Mouse (Mus musculus): Measurements from ENCODE around the gene Creb3l2. TPM values are rescaled to one million over a fixed set of nuclear protein-coding genes. Genes with fewer than 3 reads are reported as not detected.

Creb3l2 gene
- polyA plus RNA-seq, 1 experiment, result 6.6 TPM

DNA sequence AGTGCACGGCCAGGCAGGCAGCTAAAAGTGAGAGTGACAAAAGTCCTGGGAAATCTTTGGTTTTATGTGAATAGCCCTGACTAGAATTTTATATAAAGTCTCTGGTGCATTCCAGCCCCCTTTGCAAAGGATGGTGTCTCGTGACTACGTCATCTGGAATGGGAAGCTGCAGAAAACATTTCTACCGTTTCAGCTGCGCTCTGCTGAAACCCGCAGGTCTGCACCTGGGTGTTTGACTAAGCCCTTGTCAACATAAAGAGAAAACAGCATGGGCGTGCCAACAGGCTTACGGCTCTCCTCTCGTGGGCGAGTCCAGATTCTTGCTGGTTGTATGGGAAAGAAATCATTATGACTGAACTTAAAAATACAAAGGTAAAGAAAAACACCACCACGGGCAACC is 13.9 kb downstream of the Creb3l2 start:
- H3K27ac ChIP-seq (replicated peaks; ENCODE audit: low read depth, low read length), result no peak overlapping the region

DNA sequence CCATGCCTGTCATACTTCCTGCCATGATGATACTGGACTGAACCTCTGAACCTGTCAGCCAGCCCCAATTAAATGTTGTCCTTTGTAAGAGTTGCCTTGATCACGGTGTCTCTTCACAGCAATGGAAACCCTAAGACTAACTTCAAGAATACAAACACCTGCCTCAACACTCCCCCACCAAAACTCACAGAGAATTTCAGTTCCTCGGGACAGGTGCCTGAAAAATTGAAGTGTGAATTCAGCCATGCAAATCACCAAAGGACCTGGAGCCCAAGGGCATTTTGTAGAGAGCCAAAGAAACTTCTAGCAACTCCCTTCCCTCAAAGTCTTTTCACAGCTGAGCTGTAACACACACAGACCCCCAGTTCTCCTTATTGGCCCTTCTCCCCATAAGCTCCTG is 15.3 kb downstream of the Creb3l2 start:
- Histone ChIP-seq H3K27ac (replicated peaks; ENCODE audit: low read depth, low read length) (no peak overlapping the region), H3K4me1 (ENCODE audit: control insufficient read depth, insufficient read depth, insufficient read length, low read length) (peaks cover 46% of the 10 kb centered on the region), H3K4me3 (ENCODE audit: insufficient read depth, low read depth, low read length) (no peak overlapping the region)

More for the DNA sequence above, 13.9 kb downstream of the Creb3l2 start:
- Histone ChIP-seq H3K4me1 (ENCODE audit: control insufficient read depth, insufficient read depth, insufficient read length, low read length) (peaks cover 46% of the 10 kb centered on the region), H3K4me3 (ENCODE audit: insufficient read depth, low read depth, low read length) (no peak overlapping the region)

GRCm38 (mm10) chr6:37425833-37426232 is 16.1 kb downstream of the Creb3l2 start:
- Histone ChIP-seq H3K27ac (replicated peaks; ENCODE audit: low read depth, low read length) (no peak overlapping the region; the same call in 1 of the 2 replicates), H3K4me1 (ENCODE audit: control insufficient read depth, insufficient read depth, insufficient read length, low read length) (peaks cover 42% of the 10 kb centered on the region), H3K4me3 (ENCODE audit: insufficient read depth, low read depth, low read length) (no peak overlapping the region)

DNA sequence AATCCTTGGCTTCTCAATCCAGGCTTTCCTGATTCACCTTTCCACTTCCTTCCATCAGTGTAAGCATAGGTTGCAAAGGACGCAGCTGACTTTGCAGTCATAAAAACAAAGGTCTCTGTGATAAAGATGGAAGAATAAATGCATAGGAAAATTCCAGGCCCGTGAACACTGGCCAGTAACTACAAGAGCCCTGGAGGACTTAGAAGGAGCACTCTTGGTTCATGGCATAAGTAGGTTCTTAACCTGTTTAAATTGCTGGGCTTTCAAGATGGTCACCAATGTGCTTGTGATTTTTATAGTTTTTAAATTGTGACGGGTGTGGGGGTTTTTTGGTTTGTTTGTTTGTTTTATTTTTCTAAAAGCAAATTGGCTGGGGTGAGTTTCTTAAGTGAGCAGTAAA is 16.9 kb downstream of the Creb3l2 start:
- no peak overlapping the region for H3K27ac ChIP-seq (replicated peaks; ENCODE audit: low read depth, low read length)
- H3K4me1 ChIP-seq (ENCODE audit: control insufficient read depth, insufficient read depth, insufficient read length, low read length), result peaks cover 35% of the 10 kb centered on the region
- no peak overlapping the region for H3K4me3 ChIP-seq (ENCODE audit: insufficient read depth, low read depth, low read length)

DNA sequence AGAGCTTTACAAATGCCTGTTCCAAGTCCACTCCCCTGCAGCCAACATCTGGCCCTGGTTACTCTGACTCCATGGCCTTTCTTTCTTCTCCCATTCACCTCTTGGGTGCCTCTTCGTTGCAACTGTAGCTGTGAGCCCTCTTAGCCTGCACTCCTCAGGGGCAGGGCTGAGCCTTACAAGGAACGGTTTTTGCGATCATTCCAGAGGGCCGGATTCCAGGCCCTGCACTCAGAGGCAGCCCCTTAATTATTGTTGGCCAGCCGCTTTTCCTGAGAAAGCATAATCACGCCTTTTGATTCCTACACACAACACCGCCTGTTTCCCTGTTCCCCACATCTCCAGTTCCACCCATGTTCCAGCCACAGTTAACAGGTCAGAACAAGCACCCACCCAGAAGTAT is 17.6 kb downstream of the Creb3l2 start:
- Histone ChIP-seq H3K4me1 (ENCODE audit: control insufficient read depth, insufficient read depth, insufficient read length, low read length) (peaks cover 32% of the 10 kb centered on the region), H3K4me3 (ENCODE audit: insufficient read depth, low read depth, low read length) (no peak overlapping the region), H3K27ac (replicated peaks; ENCODE audit: low read depth, low read length) (peak overlapping the region; percentile 50; the same call in 1 of the 2 replicates)

- no peak overlapping the region for H3K4me3 ChIP-seq (ENCODE audit: insufficient read depth, low read depth, low read length)
- peaks cover 40% of the 10 kb centered on the region for H3K4me1 ChIP-seq (ENCODE audit: control insufficient read depth, insufficient read depth, insufficient read length, low read length)
- H3K27ac ChIP-seq (replicated peaks; ENCODE audit: low read depth, low read length), result no peak overlapping the region
Measured at GRCm38 (mm10) chr6:37423386-37423785, 18.6 kb downstream of the Creb3l2 start.

DNA sequence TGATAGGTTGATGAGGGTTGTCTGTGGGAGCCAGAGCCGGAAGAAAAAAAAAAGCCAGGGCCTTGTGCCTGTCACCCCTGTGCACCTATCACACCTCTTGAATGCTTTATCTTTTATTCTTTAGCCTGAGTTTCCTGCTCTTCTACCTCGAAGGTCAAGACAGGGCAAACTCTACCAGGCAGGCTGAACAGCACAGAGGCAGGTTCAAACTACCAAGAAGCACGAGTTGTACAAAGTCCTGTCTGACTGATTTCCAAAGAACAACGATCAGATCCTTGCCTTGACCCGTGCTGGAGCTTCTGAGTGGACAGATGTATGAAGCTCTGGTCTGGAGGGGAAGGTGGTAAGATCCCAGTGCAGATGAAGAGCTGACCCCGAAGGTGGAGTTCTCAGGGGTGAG is 20.8 kb downstream of the Creb3l2 start:
- Histone ChIP-seq H3K4me3 (ENCODE audit: insufficient read depth, low read depth, low read length) (no peak overlapping the region), H3K27ac (replicated peaks; ENCODE audit: low read depth, low read length) (no peak overlapping the region), H3K4me1 (ENCODE audit: control insufficient read depth, insufficient read depth, insufficient read length, low read length) (peaks cover 34% of the 10 kb centered on the region)

GRCm38 (mm10) chr6:37419445-37419941 is 22.5 kb downstream of the Creb3l2 start:
- Histone ChIP-seq H3K4me1 (ENCODE audit: control insufficient read depth, insufficient read depth, insufficient read length, low read length) (peaks cover 25% of the 10 kb centered on the region), H3K27ac (replicated peaks; ENCODE audit: low read depth, low read length) (peak overlapping the region; percentile 30), H3K4me3 (ENCODE audit: insufficient read depth, low read depth, low read length) (peak overlapping the region; percentile 15; the same call in 1 of the 2 replicates)

DNA sequence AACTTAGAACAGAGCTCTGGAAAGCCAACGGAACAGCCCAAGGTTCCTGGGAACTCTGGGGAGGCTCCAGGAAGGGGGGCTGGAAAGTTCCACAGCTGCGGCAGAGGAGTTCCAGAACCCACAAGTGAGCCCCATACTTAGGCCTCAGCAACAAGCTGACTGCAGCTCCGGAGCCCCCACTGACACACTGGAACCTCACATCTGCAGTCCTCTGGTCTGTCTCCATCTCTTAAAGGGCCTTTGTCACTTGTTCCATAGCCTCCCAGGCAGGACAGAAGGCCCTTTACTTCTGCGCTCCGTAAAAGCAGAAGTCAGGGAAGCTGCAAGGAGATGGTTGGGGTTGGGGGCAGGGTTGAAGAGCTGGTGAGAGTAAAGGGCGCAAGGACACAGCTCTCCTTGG is 23.0 kb downstream of the Creb3l2 start:
- peaks cover 20% of the 10 kb centered on the region for H3K4me1 ChIP-seq (ENCODE audit: control insufficient read depth, insufficient read depth, insufficient read length, low read length)
- peak overlapping the region; percentile 15 for H3K4me3 ChIP-seq (ENCODE audit: insufficient read depth, low read depth, low read length)
- H3K27ac ChIP-seq (replicated peaks; ENCODE audit: low read depth, low read length), result peak overlapping the region; percentile 30

DNA sequence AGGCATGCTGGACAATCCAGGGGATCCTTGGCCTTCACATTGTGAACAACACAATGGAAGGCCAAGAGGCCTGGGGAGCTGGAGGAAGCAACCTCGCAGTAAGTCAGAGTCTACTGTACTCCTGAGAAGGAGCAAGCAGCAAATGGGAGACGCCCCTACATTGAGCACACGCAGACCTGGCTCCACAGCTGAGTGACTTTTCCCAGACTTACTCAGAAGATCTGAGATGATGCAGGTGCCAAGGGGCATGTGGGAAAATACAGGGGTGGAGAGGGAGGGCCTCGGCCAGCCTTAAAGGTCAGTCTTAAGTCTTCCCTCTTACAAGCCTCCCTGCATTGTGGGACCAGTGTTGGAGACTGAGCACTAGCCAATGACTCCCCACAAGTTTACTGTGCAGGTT is 25.2 kb downstream of the Creb3l2 start:
- peaks cover 14% of the 10 kb centered on the region for H3K4me1 ChIP-seq (ENCODE audit: control insufficient read depth, insufficient read depth, insufficient read length, low read length)
- no peak overlapping the region for H3K4me3 ChIP-seq (ENCODE audit: insufficient read depth, low read depth, low read length)
- H3K27ac ChIP-seq (replicated peaks; ENCODE audit: low read depth, low read length), result no peak overlapping the region

DNA sequence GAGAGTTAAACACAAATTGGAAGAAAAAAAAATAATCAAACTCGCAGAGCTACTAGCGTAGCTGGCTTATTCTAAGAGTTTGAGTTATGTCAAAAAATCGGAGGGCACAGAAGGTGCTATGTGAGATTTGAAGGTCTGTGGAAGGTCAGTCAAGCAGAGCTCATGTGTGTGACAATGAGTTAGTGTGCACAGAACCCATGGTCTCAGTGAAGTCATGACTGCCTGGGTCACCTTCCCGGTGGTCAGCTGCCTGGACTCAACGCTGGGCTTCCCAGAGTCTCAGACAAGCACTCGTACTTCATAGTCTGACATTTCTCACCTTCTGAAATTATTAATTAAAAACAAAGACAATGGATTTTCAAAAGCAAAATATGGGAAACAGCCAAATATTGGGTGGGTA is 26.4 kb downstream of the Creb3l2 start:
- Histone ChIP-seq H3K4me3 (ENCODE audit: insufficient read depth, low read depth, low read length) (no peak overlapping the region), H3K4me1 (ENCODE audit: control insufficient read depth, insufficient read depth, insufficient read length, low read length) (peaks cover 14% of the 10 kb centered on the region), H3K27ac (replicated peaks; ENCODE audit: low read depth, low read length) (no peak overlapping the region)

DNA sequence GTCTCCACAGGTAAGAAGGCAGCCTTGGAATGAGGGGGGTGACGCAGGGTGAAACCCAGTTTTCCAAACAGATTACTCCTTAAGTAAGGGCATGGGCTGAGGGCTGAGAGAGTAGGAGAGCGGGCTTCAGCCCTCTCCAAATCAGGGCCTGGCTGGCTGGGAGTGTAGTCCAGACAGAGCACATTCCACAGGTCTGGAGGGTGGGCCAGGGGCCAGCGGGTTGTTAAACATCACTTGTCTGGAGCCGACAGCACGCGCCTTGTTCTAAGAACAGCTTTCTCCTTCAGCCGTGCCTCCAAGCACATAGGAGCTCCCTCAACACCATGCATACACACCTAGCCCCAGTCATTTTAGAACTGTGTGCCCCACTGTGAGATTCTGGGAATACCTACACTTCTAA is 26.9 kb downstream of the Creb3l2 start:
- peaks cover 14% of the 10 kb centered on the region for H3K4me1 ChIP-seq (ENCODE audit: control insufficient read depth, insufficient read depth, insufficient read length, low read length)

DNA sequence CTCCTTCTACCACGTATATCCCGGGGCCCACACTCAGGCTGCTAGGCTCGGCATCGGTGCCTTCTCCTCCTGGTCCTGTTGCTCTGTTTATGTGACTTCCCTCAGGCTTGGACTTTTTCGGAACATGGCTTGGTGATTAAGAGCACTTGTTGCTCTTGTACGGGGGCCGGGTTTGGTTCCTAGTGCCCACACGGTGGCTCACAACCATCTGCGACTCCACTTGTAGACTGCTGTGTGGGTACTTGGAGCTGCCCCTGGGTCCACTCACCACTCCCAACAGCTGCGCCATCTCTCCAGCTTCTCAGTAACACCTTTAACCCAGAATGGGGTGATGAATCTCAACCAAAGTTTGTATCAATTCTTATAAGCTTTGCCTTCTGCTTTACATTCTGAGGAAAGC is 27.4 kb downstream of the Creb3l2 start:
- Histone ChIP-seq H3K27ac (replicated peaks; ENCODE audit: low read depth, low read length) (no peak overlapping the region), H3K4me1 (ENCODE audit: control insufficient read depth, insufficient read depth, insufficient read length, low read length) (peaks cover 12% of the 10 kb centered on the region), H3K4me3 (ENCODE audit: insufficient read depth, low read depth, low read length) (no peak overlapping the region)

More for the DNA sequence above, 26.9 kb downstream of the Creb3l2 start:
- no peak overlapping the region for H3K27ac ChIP-seq (replicated peaks; ENCODE audit: low read depth, low read length)
- no peak overlapping the region for H3K4me3 ChIP-seq (ENCODE audit: insufficient read depth, low read depth, low read length)

DNA sequence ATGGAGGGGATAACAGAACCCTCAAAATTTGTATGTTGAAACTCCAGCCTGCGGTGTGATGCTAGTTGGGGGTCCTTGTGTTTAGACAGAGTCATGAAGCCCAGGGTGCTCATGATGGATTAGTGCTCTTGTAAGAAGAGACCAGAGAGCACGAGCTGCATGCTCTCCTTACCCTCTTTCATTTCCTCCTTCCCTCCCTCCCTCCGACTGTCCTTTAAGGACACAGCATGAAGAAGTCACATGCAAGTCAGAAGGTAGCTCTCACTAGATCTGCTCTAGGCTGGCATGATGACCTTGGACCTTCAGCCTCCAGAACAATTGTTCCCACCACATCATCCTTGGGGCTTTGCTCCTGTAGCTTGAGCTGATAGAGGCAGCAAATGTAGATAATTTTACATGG is 30.2 kb downstream of the Creb3l2 start:
- Histone ChIP-seq H3K4me3 (ENCODE audit: insufficient read depth, low read depth, low read length) (no peak overlapping the region), H3K4me1 (ENCODE audit: control insufficient read depth, insufficient read depth, insufficient read length, low read length) (peaks cover 8% of the 10 kb centered on the region; the same call in 1 of the 2 replicates), H3K27ac (replicated peaks; ENCODE audit: low read depth, low read length) (no peak overlapping the region)

DNA sequence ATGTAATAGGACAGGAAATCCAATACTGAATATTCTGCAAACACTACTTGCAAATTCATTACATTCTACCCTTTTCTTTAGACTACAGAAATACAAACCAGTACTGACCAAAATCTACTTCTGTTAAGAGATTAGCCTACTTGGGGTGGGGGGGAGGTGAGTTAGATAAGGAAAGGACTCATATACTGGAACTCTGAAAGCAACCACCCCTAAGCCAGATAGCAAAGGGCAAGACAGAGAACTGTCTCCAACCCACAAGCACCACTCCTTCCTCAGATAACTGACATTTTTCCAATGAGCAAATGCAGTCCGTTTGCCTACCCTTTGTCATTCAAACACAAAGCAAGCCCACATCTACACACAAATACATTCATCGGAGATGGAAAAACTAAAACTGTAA is 32.1 kb downstream of the Creb3l2 start:
- Histone ChIP-seq H3K4me1 (ENCODE audit: control insufficient read depth, insufficient read depth, insufficient read length, low read length) (peaks cover 13% of the 10 kb centered on the region), H3K27ac (replicated peaks; ENCODE audit: low read depth, low read length) (no peak overlapping the region), H3K4me3 (ENCODE audit: insufficient read depth, low read depth, low read length) (no peak overlapping the region)

DNA sequence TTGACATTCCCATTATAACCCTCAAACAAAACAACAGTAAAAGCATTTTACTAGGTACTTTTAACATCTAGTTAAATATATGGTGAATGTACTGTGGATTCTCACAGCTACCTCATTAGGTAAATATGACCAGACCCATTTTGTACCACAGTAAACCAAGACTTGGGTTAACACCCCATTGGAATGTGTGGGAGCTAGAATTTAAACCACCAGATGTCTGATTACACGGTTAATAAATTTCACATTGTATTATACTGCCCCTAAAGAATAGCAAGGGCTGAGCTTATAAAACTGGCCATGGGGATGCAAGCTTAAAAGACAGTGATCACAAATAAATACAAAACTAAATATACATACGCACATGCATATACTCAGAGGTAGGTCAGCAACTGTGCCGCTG is 34.1 kb downstream of the Creb3l2 start:
- Histone ChIP-seq H3K27ac (replicated peaks; ENCODE audit: low read depth, low read length) (no peak overlapping the region), H3K4me1 (ENCODE audit: control insufficient read depth, insufficient read depth, insufficient read length, low read length) (peaks cover 15% of the 10 kb centered on the region), H3K4me3 (ENCODE audit: insufficient read depth, low read depth, low read length) (no peak overlapping the region)

Measured in brown adipose tissue, adult 24 weeks (tissue).